Mouse (Mus musculus): Measurements from ENCODE around the gene Pds5b. TPM values are rescaled to one million over a fixed set of nuclear protein-coding genes. Genes with fewer than 3 reads are reported as not detected.
"Not testable (repeated sequence)": the region's sequence is repeated elsewhere in the genome, so short reads cannot be mapped to it uniquely, and the experiment has no call there.

Gene Pds5b
- polyA plus RNA-seq, 1 experiment from 2014 or later = 27.5 TPM

DNA sequence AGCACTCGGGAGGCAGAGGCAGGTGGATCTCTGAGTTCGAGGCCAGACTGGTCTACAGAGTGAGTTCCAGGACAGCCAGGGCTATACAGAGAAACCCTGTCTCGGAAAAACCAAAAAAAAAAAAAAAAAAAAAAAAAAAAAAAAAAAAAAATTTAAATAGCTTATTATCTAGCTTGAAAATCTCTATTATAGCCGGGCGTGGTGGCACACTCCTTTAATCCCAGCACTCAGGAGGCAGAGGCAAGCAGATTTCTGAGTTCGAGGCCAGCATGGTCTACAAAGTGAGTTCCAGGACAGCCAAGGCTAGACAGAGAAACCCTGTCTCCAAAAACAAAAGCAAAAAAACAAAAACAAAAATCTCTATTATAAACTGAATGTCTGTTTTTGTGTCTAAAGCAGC lies 14.1 kb upstream of the Pds5b start:
- H3K27ac ChIP-seq (ENCODE audit: low read depth, low read length); H3K9me3 ChIP-seq (ENCODE audit: control insufficient read depth, low read length); H3K36me3 ChIP-seq (ENCODE audit: control insufficient read depth, insufficient read depth, low read length); ATAC-seq; H3K9ac ChIP-seq (ENCODE audit: low read depth, low read length); H3K4me2 ChIP-seq (ENCODE audit: low read length); H3K4me3 ChIP-seq (ENCODE audit: low read length); H3K27me3 ChIP-seq (replicated peaks; ENCODE audit: control insufficient read depth, insufficient read depth, low read length): not testable (repeated sequence)
- 96% methylated on average over 6 of the region's 6 CpGs for WGBS
- peaks cover 21% of the 10 kb centered on the region for H3K4me1 ChIP-seq (ENCODE audit: control insufficient read depth, insufficient read depth, low read depth, low read length)

DNA sequence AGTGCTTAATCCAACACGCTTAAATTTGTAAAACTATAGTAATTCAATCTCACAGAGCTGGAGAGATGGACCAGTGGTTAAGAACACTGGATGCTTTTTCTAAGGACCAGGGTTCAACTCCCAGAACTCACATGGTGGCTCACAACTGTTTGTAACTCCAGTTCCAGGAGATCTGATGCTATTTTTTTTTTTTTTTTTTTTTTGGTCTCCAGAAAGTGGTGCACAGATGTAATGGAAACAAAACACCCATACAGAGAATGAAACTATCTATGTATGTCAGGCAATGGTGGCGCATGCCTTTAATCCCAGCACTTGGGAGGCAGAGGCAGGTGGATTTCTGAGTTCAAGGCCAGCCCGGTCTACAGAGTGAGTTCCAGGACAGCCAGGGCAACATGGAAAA lies 13.2 kb upstream of the Pds5b start:
- not testable (repeated sequence) for H3K4me2 ChIP-seq (ENCODE audit: low read length); H3K36me3 ChIP-seq (ENCODE audit: control insufficient read depth, insufficient read depth, low read length); H3K27ac ChIP-seq (ENCODE audit: low read depth, low read length); H3K4me3 ChIP-seq (ENCODE audit: low read length); H3K27me3 ChIP-seq (replicated peaks; ENCODE audit: control insufficient read depth, insufficient read depth, low read length); H3K9ac ChIP-seq (ENCODE audit: low read depth, low read length); ATAC-seq; H3K9me3 ChIP-seq (ENCODE audit: control insufficient read depth, low read length)
- 99% methylated on average over 3 of the region's 3 CpGs for WGBS
- H3K4me1 ChIP-seq (ENCODE audit: control insufficient read depth, insufficient read depth, low read depth, low read length) = peaks cover 21% of the 10 kb centered on the region

DNA sequence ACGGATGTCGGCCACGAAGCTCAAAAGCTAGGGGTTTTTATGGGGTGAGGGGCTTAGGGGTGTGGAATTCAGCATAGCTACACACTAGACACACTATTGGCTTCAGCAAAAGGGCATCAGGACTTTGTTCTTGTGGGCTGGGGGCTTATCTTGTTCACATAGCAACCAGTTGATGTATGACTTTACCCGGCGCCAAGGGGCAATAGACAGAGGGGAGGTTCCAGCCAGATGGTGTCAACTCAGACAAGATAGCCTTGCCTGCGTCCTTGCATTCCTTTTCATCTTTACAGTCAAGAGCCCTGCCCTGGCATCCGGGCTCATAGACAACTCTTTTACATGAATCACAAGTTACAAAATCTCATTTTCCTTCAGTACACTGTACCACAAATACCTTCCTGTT lies 9.6 kb upstream of the Pds5b start:
- H3K4me1 ChIP-seq (ENCODE audit: control insufficient read depth, insufficient read depth, low read depth, low read length) = peaks cover 13% of the 10 kb centered on the region
- H3K4me2 ChIP-seq (ENCODE audit: low read length); H3K4me3 ChIP-seq (ENCODE audit: low read length); H3K9me3 ChIP-seq (ENCODE audit: control insufficient read depth, low read length); H3K36me3 ChIP-seq (ENCODE audit: control insufficient read depth, insufficient read depth, low read length); ATAC-seq; H3K27me3 ChIP-seq (replicated peaks; ENCODE audit: control insufficient read depth, insufficient read depth, low read length); H3K27ac ChIP-seq (ENCODE audit: low read depth, low read length); H3K9ac ChIP-seq (ENCODE audit: low read depth, low read length): not testable (repeated sequence)
- WGBS = 81% methylated on average over 7 of the region's 7 CpGs

DNA sequence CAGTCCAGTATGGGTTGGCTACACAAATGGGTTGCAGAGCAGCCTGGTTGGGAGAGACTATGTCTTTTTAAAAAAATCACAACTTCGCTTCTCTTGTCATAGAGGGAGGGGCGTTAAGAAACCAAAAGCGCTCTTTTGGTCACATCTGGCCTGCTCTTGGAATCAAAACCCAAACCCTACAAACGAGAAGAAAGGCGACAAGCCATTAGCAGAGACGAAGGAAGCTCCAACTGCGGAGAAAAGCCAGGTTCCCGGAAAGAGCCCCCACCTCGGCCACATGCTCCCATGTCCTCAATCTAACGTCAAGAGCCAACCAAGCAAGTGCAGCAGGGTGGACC lies 8.8 kb upstream of the Pds5b start:
- Histone ChIP-seq H3K27me3 (replicated peaks; ENCODE audit: control insufficient read depth, insufficient read depth, low read length) (no peaks in the 10 kb centered on the region), H3K36me3 (ENCODE audit: control insufficient read depth, insufficient read depth, low read length) (peaks cover 7% of the 10 kb centered on the region), H3K4me2 (ENCODE audit: low read length) (peak overlapping the region; percentile 73), H3K9ac (ENCODE audit: low read depth, low read length) (peak overlapping the region; percentile 69), H3K4me3 (ENCODE audit: low read length) (peak overlapping the region; percentile 59), H3K4me1 (ENCODE audit: control insufficient read depth, insufficient read depth, low read depth, low read length) (peaks cover 11% of the 10 kb centered on the region), H3K9me3 (ENCODE audit: control insufficient read depth, low read length) (no peaks in the 10 kb centered on the region), H3K27ac (ENCODE audit: low read depth, low read length) (peak overlapping the region; percentile 77)
- ATAC-seq = peak; percentile 46; the same call in 1 of the 2 replicates
- under 1% methylated on average over 10 of the region's 10 CpGs for WGBS

DNA sequence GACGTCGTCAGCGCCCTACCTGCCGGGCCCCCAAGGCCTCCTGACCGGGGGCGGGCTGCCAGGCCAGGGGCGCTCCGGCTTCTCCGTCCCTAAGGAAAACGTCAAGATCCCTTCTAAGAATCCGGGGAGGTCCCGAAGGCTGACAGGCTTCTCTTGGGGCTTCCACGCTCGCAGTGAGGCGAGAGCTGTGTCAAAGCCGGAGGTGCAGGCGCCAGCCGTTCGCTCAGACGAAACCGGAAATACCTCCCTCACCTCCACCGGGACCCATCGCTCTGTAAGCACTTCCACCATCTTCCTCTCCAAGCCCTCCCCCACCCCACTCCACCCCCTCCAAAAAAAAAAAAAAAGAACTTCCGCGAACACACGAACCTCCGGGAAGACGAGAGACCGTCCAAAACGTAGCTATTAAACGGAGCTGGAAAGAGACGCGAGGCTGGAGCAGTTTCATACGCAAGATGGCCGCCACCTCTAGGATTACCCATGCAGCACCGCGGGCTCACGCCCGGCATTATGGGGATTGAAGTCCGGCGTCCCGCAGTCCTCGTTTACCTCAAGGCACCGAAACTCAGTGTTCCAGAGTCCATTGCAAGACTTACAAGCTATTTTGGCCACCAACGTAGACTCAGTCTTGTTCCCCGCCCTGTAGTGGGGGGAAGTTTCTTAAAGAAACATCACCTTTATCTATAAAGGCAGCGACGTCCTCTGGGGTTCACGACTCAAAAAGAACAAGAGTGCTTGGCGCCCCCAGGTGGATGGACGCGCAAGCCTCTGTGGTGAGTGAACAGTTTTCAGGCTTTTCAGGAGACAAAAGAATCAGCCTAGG lies 8.2 kb upstream of the Pds5b start:
- peak; percentile 99 for ATAC-seq
- Histone ChIP-seq H3K9ac (ENCODE audit: low read depth, low read length) (peak overlapping the region; percentile 69), H3K4me3 (ENCODE audit: low read length) (peak overlapping the region; percentile 59), H3K9me3 (ENCODE audit: control insufficient read depth, low read length) (no peaks in the 10 kb centered on the region), H3K4me2 (ENCODE audit: low read length) (peak overlapping the region; percentile 73), H3K4me1 (ENCODE audit: control insufficient read depth, insufficient read depth, low read depth, low read length) (peaks cover 11% of the 10 kb centered on the region), H3K27me3 (replicated peaks; ENCODE audit: control insufficient read depth, insufficient read depth, low read length) (no peaks in the 10 kb centered on the region), H3K36me3 (ENCODE audit: control insufficient read depth, insufficient read depth, low read length) (peaks cover 7% of the 10 kb centered on the region), H3K27ac (ENCODE audit: low read depth, low read length) (peak overlapping the region; percentile 77)
- under 1% methylated on average over 52 of the region's 52 CpGs for WGBS

DNA sequence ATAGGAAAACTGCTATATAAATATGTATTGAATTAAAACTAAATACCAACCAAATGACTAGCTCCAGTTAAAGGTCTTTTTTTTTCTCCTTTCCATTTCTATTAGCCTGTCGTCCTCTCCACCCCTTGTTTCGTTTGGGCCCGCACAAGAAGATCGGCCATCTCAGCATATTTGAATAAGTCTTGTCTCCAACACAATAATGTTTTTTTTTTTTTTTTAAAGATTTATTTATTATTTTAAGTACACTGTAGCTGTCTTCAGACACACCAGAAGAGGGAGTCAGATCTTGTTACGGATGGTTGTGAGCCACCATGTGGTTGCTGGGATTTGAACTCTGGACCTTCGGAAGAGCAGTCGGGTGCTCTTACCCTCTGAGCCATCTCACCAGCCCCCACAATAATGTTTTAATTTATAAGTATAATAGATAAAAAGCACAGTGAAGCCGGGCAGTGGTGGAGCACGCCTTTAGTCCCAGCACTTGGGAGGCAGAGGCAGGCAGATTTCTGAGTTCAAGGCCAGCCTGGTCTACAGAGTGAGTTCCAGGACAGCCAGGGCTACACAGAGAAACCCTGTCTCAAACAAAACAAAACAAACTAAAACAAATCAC lies 7.3 kb upstream of the Pds5b start, which contains the start of gene N4bp2l2:
TSS of gene N4bp2l2 (minus strand) at position 51 of the 607 bp plus-strand sequence.
- H3K4me1 ChIP-seq (ENCODE audit: control insufficient read depth, insufficient read depth, low read depth, low read length); H3K27me3 ChIP-seq (replicated peaks; ENCODE audit: control insufficient read depth, insufficient read depth, low read length); ATAC-seq; H3K36me3 ChIP-seq (ENCODE audit: control insufficient read depth, insufficient read depth, low read length); H3K9me3 ChIP-seq (ENCODE audit: control insufficient read depth, low read length): not testable (repeated sequence)
- H3K4me2 ChIP-seq (ENCODE audit: low read length) = peak within 1 kb of the TSS; percentile 73
- peak within 1 kb of the TSS; percentile 77 for H3K27ac ChIP-seq (ENCODE audit: low read depth, low read length)
- WGBS = 89% methylated on average over 9 of the region's 9 CpGs
- H3K4me3 ChIP-seq (ENCODE audit: low read length) = peak within 1 kb of the TSS; percentile 59
- H3K9ac ChIP-seq (ENCODE audit: low read depth, low read length) = peak within 1 kb of the TSS; percentile 69

DNA sequence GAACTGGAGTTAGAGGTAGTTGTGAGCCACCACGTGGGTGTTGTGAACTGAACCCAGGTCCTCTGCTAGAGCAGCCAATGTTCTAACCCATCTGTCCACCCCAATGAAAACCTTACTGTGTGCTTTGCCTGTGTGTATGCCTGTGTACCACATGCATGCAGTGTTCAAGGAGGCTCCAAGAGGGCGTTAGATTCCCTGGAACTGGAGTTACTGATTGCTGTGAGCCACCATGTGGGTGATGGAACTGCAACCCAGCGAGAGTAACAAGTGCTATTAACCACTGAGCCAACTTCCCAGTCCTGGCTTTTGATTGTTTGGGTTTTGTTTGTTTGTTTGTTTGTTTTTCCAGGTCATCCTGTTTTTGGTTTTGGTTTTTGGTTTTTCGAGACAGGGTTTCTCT lies 4.8 kb upstream of the Pds5b start:
- Histone ChIP-seq H3K36me3 (ENCODE audit: control insufficient read depth, insufficient read depth, low read length) (no peaks in the 10 kb centered on the region), H3K9me3 (ENCODE audit: control insufficient read depth, low read length) (no peaks in the 10 kb centered on the region), H3K4me2 (ENCODE audit: low read length) (no peak overlapping the region), H3K27me3 (replicated peaks; ENCODE audit: control insufficient read depth, insufficient read depth, low read length) (no peaks in the 10 kb centered on the region), H3K4me1 (ENCODE audit: control insufficient read depth, insufficient read depth, low read depth, low read length) (no peaks in the 10 kb centered on the region), H3K9ac (ENCODE audit: low read depth, low read length) (no peak overlapping the region), H3K4me3 (ENCODE audit: low read length) (no peak overlapping the region), H3K27ac (ENCODE audit: low read depth, low read length) (no peak overlapping the region)
- WGBS = 57% methylated on average over 4 of the region's 4 CpGs
- ATAC-seq = no peak

DNA sequence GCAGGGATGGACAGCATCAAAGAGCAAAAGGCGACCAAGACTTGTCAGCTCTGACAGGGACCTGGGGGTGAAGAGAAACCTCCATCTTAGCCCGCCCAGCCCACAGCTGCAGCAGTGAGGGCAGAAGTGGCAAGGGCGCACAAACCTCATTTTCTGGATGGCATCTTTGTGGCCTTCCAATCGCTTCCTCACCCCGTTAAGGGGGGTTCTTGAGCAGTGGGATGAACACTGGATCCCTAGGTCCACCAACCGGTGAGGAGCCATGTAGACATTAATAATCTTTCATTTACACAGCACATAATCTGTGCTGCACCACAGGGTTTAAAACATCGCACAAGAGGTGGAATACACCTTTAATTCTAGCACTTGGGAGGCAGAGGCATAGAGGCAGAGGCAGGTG lies 1.2 kb upstream of the Pds5b start:
- Histone ChIP-seq H3K27me3 (replicated peaks; ENCODE audit: control insufficient read depth, insufficient read depth, low read length) (no peaks in the 10 kb centered on the region), H3K4me1 (ENCODE audit: control insufficient read depth, insufficient read depth, low read depth, low read length) (peaks cover 17% of the 10 kb centered on the region), H3K9me3 (ENCODE audit: control insufficient read depth, low read length) (no peaks in the 10 kb centered on the region), H3K36me3 (ENCODE audit: control insufficient read depth, insufficient read depth, low read length) (no peaks in the 10 kb centered on the region), H3K4me2 (ENCODE audit: low read length) (no peak overlapping the region), H3K9ac (ENCODE audit: low read depth, low read length) (no peak overlapping the region), H3K4me3 (ENCODE audit: low read length) (no peak overlapping the region), H3K27ac (ENCODE audit: low read depth, low read length) (no peak overlapping the region)
- ATAC-seq = no peak
- WGBS = 95% methylated on average over 7 of the region's 7 CpGs

DNA sequence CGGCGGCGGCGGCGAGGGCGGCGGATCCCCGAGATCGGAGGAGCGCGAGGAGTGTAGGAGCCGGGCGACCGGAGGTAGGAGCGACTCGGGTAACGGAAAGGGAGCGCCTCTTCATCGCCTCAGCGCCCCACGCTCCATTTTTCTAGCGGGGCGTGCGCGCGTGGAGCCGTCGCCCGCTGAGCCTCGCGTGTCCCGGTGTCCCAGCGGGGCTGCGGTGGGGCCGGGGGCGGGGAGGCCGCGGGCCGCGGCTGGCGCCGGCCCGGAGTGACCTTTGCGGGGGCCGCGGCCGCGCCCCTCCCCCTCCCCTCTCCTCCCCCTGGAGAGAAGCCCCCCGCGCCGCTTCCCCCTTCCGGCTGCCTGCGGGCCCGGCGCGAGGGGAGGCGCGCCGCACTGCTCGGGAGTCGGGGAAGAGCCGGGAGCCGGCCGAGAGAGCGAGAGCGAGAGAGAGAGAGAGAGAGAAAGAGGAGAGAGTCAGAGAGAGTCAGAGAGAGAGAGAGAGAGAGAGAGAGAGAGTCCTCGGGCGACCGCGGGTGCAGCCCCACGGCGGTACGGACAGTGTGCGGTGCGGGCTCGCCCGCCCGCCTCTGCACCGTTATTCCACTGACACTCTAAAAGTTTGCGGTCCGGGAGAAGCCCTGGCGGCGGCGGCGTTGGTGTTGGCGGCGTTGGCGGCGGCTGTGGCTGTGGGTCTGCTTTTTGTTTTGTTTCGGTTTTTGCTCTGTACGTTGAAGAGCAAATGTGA lies 512 bp downstream of the Pds5b start:
- WGBS = under 1% methylated on average over 53 of the region's 91 CpGs
- Histone ChIP-seq H3K9me3 (ENCODE audit: control insufficient read depth, low read length) (no peaks in the 10 kb centered on the region), H3K4me1 (ENCODE audit: control insufficient read depth, insufficient read depth, low read depth, low read length) (peaks cover 17% of the 10 kb centered on the region), H3K4me3 (ENCODE audit: low read length) (peak overlapping the region; percentile 67), H3K27me3 (replicated peaks; ENCODE audit: control insufficient read depth, insufficient read depth, low read length) (no peaks in the 10 kb centered on the region), H3K9ac (ENCODE audit: low read depth, low read length) (peak overlapping the region; percentile 83), H3K4me2 (ENCODE audit: low read length) (peak overlapping the region; percentile 64), H3K27ac (ENCODE audit: low read depth, low read length) (peak overlapping the region; percentile 95), H3K36me3 (ENCODE audit: control insufficient read depth, insufficient read depth, low read length) (no peaks in the 10 kb centered on the region)
- ATAC-seq = peak; percentile 41
